Mouse (Mus musculus): ENCODE measurements around the gene Fry. TPM values are rescaled to one million over a fixed set of nuclear protein-coding genes. Genes with fewer than 3 reads are reported as not detected.

The Fry gene
- 154 and 239 TPM in 2 replicates for total RNA-seq (2023)

GRCm38 (mm10) chr5:150118455-150119241, at the start of gene Fry:
Gene Fry (plus strand): TSS chr5:150118645.

DNA sequence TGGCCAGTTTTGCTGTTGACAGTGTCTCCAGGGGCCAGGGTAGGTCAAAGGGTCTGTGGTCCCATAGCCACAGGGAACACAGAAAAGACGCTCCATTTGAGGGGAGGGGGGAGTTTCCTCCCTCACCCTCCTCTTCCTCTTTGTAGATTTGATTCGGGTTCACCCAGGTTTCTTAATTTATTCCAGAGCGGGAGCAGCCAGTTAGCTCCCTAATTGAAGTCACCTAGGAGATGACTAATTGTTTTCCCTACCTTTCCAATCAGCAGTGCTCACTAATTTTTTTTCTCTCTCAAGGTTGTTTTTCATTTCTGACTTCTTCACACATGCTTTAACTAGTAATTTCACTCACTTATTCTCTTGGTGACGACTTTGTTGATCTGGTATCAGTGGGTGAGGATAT, 399.6 kb downstream of the Fry start, which contains the start of gene Zar1l:
TSS of gene Zar1l (minus strand) at position 101 of the 400 bp plus-strand sequence.

GRCm38 (mm10) chr5:150521937-150522866, 403.8 kb downstream of the Fry start, which contains the start of gene Brca2:
Gene Brca2 (plus strand): TSS chr5:150522630.

Other genes with a start within 250 kb of the Fry start
- gene Rxfp2, start 100.0 kb upstream of the Fry start, total RNA-seq (2023) = not detected in 2 replicates